Mouse (Mus musculus) natural killer cell, adult 2 months (primary cell): ENCODE data around the gene Whrn.
A peak's percentile ranks its signal among the peaks of the same experiment; 100 is the strongest.

Source experiments
- DNase-seq, 2 experiments: peaks; one replicate each; pipeline ENCODE4 v3.0.0; 2022; ENCODE audit warnings: low spot score in 2 of 2

The Whrn gene

DNA sequence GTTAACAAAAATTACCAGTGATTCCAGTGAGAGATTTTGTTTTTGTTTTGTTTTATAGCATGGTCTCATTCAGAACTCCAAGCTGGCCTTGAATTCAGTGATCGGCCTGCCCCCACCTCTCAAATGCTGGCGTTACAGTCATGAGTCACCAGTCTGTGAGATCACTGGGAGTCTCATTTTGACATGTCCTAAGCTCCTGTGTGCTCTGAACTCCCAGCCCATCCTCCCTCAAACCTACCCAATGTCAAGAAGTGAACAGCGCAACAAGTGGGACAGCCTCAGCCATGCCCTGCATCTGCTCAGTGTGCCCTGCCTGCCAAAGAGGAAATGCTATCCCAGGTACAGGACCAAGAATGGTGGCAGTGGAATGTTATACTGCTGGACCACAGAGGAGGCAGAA, 110.5 kb downstream of the Whrn start:
- DNase-seq, result peak in 1 of 2 experiments; percentile 48

GRCm38 (mm10) chr4:63384262-63384661, 111.5 kb downstream of the Whrn start:
- no peak for DNase-seq

DNA sequence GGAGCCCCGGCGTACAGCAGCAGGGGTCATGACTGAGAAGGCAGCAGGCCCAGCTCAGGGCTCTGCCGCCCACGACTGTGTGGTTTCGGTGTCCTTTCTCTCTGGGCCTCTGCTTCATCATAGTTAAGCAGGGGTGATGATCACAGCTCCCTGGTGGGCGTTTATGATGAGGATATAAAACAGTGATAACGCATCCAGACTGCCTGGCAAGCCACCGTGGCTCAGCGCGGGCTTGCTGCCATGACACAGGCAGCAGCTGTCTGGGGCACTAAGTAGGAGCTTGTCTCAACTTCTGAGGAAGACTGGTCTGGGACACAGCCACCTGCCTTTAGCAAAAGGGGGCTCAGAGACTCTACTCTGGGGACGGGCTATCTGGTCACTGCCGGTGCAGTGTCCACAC, 112.3 kb downstream of the Whrn start:
- no peak for DNase-seq

DNA sequence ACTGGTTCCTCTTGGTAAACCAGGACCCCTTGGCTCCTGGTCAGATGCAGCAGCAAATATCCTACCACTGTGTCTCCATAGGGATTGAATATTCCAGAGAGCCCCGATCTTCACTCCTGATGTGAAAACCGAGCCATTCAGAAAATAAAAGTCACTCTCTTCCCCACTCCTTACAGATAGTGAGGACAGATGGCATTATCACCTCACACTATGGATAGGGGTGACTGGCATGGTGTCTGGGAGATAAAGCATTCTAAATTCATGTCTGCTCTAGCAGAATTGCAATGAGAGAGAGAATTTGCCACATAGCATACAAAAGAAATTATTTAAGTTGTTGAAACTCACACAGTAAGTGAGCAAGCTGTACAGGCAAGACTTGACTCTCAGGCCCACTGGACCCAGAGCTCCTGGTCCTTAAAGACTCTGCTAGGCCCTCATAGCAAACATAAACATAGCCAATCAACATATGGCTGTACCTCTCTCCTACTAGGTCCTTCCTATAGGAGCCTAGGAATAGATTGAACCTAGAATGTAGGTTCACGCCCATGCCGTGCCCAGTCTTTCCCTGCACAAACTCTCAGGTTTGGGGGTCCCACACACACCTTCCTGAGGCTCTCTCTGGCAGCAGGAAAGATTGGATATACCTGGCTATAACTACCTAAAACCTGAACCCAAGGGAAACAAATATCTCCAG, 113.0 kb downstream of the Whrn start:
- DNase-seq, result no peak

DNA sequence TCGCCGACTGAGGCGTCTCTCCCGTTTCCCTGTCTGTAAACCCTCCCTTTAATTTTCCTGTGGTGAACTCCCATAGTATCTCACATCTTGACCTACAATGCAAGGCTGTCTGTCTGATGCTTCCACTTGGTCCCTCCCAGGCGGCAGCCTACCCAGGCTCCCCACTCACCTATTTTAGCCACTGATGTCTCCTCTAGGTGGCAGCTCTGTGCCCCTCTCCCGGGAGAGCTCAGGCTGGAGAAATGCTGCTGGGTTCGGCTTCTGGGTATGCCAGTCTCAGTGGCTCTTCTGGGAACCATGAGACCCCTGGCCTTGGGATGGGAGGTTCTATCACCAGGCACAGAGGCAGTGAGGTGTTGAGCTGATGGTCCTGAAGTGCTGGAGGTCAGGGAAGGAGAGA, 118.3 kb downstream of the Whrn start:
- no peak for DNase-seq

DNA sequence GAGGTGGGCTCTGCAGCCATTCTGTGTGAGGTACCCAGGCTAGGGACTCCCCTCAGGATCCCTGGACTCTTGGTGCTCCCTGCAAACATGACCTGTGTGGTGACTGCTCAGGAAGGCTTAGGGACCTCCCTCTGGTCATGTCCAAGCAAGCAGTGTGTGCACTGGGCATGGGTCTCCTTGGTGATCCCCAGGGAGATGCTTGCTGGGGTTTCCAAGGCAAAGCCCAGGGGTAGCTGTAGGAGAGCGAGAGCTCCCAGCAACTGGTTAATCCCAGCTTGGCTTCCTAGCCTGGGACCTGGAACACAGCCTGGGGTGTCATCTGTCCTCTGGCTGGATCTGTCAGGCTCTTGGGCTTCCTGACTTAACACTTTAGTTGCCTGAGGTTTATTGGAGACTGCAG, 120.4 kb downstream of the Whrn start:
- DNase-seq, result no peak

DNA sequence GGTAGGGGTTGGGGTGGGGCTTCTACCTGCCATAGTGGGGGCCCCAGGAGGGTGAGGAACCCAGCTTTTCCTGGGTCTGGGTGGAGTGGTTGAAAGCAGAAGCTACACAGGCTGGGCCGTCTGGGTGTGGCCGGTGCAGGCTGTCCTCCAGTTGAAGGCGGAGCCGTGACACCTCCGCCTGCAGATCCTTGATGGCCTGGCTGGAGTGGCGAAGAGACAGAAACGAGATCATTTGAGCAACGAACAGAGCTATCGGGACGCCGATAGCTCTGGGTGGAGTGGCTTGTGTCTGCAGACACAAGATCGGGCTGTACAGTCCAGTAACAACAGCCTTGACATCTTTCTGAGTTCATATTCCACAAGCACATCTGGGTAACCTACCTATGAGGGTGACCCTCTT, 121.5 kb downstream of the Whrn start:
- no peak for DNase-seq

GRCm38 (mm10) chr4:63373404-63373803, 122.4 kb downstream of the Whrn start:
- no peak for DNase-seq

DNA sequence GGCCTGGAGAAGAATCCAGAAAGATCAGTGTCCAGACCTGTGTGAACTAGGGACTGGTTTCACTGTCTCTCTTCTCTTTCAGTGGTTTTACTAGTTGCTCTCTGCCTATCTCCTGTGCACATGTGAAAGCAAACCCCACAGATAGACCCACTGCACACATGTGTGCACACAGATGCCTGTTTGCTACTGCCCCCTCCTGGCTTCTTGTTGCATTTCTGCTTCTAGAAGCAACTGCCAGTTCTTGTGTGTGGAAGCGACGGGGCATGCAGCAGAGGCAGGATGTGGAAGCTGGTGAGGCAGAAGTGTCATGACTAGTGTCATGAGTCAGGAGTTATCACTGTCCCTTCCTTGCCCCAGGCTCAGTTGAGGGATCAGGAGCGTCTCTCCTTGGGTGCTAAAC, 123.9 kb downstream of the Whrn start:
- DNase-seq, result peak; percentile 44 to 67

GRCm38 (mm10) chr4:63370897-63371296, 124.9 kb downstream of the Whrn start:
- DNase-seq, result no peak

GRCm38 (mm10) chr4:63368577-63368976, 127.2 kb downstream of the Whrn start:
- DNase-seq, result peak; percentile 81 to 84
